Mouse (Mus musculus) kidney, embryonic 16.5 days (tissue): ENCODE data around the gene Tsfm. TPM values are rescaled to one million over a fixed set of nuclear protein-coding genes. Genes with fewer than 3 reads are reported as not detected.

Experiments
- ATAC-seq: fragments of 200-750 bp; cut with Nextera tagmentation; 2 replicates; pipeline ENCODE4 v1.8.0; 2017; ENCODE audit warnings: moderate TSS enrichment; ENCODE audit not compliant: low FRiP score, low TSS enrichment
- H3K27ac ChIP-seq: fragments of 300-500 bp; sonication (generic); 2 replicates; pipeline ENCODE4 v1.5.1; 2014; ENCODE audit warnings: low read length
- H3K27me3 ChIP-seq: fragments of 300-500 bp; sonication (generic); 2 replicates; pipeline ENCODE4 v1.6.1; 2014; ENCODE audit warnings: low read length, control low read depth, mixed read lengths; ENCODE audit not compliant: insufficient read depth
- H3K36me3 ChIP-seq: fragments of 300-500 bp; sonication (generic); 2 replicates; pipeline ENCODE4 v1.6.1; 2014; ENCODE audit warnings: low read length, control low read depth, mixed read lengths; ENCODE audit not compliant: insufficient read depth
- H3K4me1 ChIP-seq: fragments of 300-500 bp; sonication (generic); 2 replicates; pipeline ENCODE4 v1.6.1; 2014; ENCODE audit warnings: low read length, control low read depth, mixed read lengths; ENCODE audit not compliant: insufficient read depth
- H3K4me2 ChIP-seq: fragments of 300-500 bp; sonication (generic); replicated peaks from 2 replicates; pipeline ENCODE4 v1.6.1; 2014; ENCODE audit warnings: low read depth, low read length
- H3K4me3 ChIP-seq: fragments of 300-500 bp; sonication (generic); 2 replicates; pipeline ENCODE4 v1.5.1; 2014; ENCODE audit warnings: mild to moderate bottlenecking, low read length
- H3K9ac ChIP-seq: fragments of 300-500 bp; sonication (generic); replicated peaks from 2 replicates; pipeline ENCODE4 v1.6.1; 2014; ENCODE audit warnings: low read length
- H3K9me3 ChIP-seq: fragments of 300-500 bp; sonication (generic); 2 replicates; pipeline ENCODE4 v1.6.1; 2016; ENCODE audit warnings: low read length, control low read depth
- WGBS: fragments of 180-500 bp; shearing (Covaris S2); extraction: QIAGEN DNeasy Blood & Tissue Kit; methylation state at CpG from one replicate; pipeline ENCODE4 v1.1.7; 2014; 5-methylcytosine and 5-hydroxymethylcytosine counted together
- polyA plus RNA-seq: library from polyadenylated mRNA; unstranded; fragments of >200 nt; fragmentation: Nextera tagmentation; extraction: Ambion mirVana; gene quantifications from 2 replicates; pipeline ENCODE4 v1.2.1, GENCODE M21; 2015

The Tsfm gene
- polyA plus RNA-seq, 1 experiment from 2014 or later = 102 TPM

- H3K36me3 ChIP-seq = peaks cover 12% of the 10 kb centered on the region
- H3K9me3 ChIP-seq = no peaks in the 10 kb centered on the region
- H3K4me3 ChIP-seq = no peak overlapping the region
- H3K4me2 ChIP-seq = no peak overlapping the region
- peaks cover 11% of the 10 kb centered on the region for H3K4me1 ChIP-seq
- WGBS = 52% methylated on average over 6 of the region's 6 CpGs
- H3K27me3 ChIP-seq = peaks cover 11% of the 10 kb centered on the region
- H3K9ac ChIP-seq = no peak overlapping the region
- ATAC-seq = peak; percentile 66
- peak overlapping the region; percentile 56 for H3K27ac ChIP-seq
These were observed 12.5 kb upstream of the Tsfm start for GRCm38 (mm10) chr10:127043187-127043586.

DNA sequence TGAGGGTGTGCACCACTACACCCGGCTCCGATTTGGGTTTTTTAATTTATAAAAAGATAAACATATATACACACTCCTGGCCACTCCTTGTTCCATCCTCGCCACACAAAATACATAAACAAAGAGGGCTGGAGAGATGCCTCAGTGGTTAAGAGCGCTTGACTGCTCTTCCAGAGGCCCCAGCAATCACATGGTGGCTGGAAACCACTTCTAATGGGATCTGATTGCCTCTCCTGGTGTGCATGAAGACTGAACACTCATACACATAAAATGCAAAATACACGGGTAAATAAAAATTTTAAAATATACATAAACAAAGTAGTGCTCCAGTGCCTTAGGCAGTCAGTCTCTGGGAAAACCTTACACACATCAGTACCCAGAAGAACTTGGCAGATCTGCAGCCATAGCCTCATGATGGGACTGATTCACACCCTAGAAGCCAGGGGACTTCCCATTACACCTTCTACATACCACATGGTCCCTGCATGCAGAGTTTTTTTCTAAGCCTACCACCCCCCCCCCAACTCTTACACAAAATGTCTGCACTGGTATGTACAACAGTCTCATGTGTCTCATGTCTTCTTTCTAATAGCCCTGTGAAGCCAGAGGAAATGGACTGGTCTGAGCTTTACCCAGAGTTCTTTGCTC lies 12.0 kb upstream of the Tsfm start:
- Histone ChIP-seq H3K4me2 (peak overlapping the region; percentile 99), H3K36me3 (peaks cover 12% of the 10 kb centered on the region), H3K27me3 (peaks cover 5% of the 10 kb centered on the region), H3K9me3 (no peaks in the 10 kb centered on the region), H3K4me1 (peaks cover 11% of the 10 kb centered on the region), H3K27ac (peak overlapping the region; percentile 56), H3K4me3 (peak overlapping the region; percentile 79), H3K9ac (peak overlapping the region; percentile 73)
- 18% methylated on average over 5 of the region's 5 CpGs for WGBS
- ATAC-seq = no peak

DNA sequence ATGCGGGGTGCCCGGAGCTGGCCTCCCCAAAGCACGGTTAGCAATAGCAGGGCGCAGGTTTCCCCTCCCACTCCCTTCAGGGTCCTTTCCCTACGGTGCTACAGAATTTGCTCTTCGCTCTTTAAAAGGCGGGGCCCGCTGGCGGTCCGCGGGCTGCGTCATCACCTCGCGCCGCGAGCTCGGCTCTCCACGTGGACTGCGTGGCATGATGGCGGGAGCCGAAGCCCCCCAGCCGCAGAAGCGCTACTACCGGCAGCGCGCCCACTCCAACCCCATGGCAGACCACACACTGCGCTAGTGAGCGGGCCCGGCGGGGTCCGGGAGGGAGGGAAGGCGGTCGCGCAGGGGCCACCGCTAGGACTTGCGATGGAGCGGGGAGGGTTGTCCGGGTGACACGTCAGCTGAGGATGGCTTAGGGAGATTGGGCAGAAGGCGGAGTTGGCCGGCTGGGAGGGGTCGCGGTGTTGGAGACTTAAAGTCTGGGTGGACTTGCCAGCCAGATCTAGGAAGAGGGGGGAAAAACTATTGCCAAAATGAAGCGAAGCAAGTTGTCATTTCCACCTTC lies 11.2 kb upstream of the Tsfm start:
- 0% methylated on average over 44 of the region's 44 CpGs for WGBS
- peak overlapping the region; percentile 99 for H3K4me2 ChIP-seq
- H3K4me1 ChIP-seq = peaks cover 11% of the 10 kb centered on the region
- H3K36me3 ChIP-seq = peaks cover 12% of the 10 kb centered on the region
- H3K9me3 ChIP-seq = no peaks in the 10 kb centered on the region
- ATAC-seq = peak; percentile 83
- peak overlapping the region; percentile 59 for H3K27ac ChIP-seq
- H3K27me3 ChIP-seq = no peaks in the 10 kb centered on the region; the same call in 1 of the 2 replicates
- H3K9ac ChIP-seq = peak overlapping the region; percentile 73
- H3K4me3 ChIP-seq = peak overlapping the region; percentile 79

- H3K36me3 ChIP-seq = peaks cover 8% of the 10 kb centered on the region
- peak within 1 kb of the TSS; percentile 59 for H3K27ac ChIP-seq
- no peaks in the 10 kb centered on the region for H3K9me3 ChIP-seq
- no peaks in the 10 kb centered on the region; the same call in 1 of the 2 replicates for H3K27me3 ChIP-seq
- H3K9ac ChIP-seq = peak within 1 kb of the TSS; percentile 73
- peaks cover 11% of the 10 kb centered on the region for H3K4me1 ChIP-seq
- peak; percentile 50 for ATAC-seq
- peak within 1 kb of the TSS; percentile 79 for H3K4me3 ChIP-seq
- under 1% methylated on average over 28 of the region's 28 CpGs for WGBS
- peak within 1 kb of the TSS; percentile 99 for H3K4me2 ChIP-seq
These were observed 10.7 kb upstream of the Tsfm start, which contains the start of the genes Mettl1 and Eef1akmt3 for GRCm38 (mm10) chr10:127041274-127041766. Gene Mettl1, plus strand, starts transcription at chr10:127041414. Gene Eef1akmt3, minus strand, starts transcription at chr10:127041513.

GRCm38 (mm10) chr10:127040569-127041214 lies 10.1 kb upstream of the Tsfm start:
- peak overlapping the region; percentile 79 for H3K4me3 ChIP-seq
- H3K9ac ChIP-seq = peak overlapping the region; percentile 73
- no peak overlapping the region for H3K27ac ChIP-seq
- no peak; the same call in 1 of the 2 replicates for ATAC-seq
- H3K36me3 ChIP-seq = peaks cover 7% of the 10 kb centered on the region
- H3K4me2 ChIP-seq = peak overlapping the region; percentile 99
- no peaks in the 10 kb centered on the region for H3K9me3 ChIP-seq
- no peaks in the 10 kb centered on the region; the same call in 1 of the 2 replicates for H3K27me3 ChIP-seq
- 3% methylated on average over 20 of the region's 20 CpGs for WGBS
- H3K4me1 ChIP-seq = peaks cover 11% of the 10 kb centered on the region

DNA sequence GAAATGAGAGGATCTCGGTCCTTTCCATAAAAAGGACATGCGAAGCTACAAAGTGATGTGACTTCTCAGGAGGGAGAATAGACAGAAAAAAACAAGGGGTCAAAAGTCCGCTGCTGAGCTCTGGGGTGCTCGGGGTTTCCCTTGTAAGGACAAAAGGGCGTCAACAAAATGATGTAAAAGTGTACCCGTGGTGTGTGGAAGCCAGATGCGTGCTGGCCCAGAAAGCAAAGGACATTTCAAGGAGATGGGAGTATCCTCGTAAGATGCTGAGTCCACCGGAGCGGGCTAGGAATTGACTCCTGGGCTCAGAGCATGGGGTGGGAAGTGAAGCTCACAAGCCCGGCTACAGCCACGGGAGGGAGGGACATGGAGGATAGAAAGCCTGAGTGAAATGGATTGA lies 7.0 kb upstream of the Tsfm start:
- Histone ChIP-seq H3K9ac (no peak overlapping the region), H3K4me1 (peaks cover 5% of the 10 kb centered on the region), H3K9me3 (no peaks in the 10 kb centered on the region), H3K4me2 (no peak overlapping the region), H3K36me3 (no peaks in the 10 kb centered on the region), H3K4me3 (no peak overlapping the region), H3K27me3 (no peaks in the 10 kb centered on the region; the same call in 1 of the 2 replicates), H3K27ac (no peak overlapping the region)
- 77% methylated on average over 12 of the region's 12 CpGs for WGBS
- no peak for ATAC-seq

- WGBS = 79% methylated on average over 12 of the region's 12 CpGs
These were observed 5.6 kb upstream of the Tsfm start for GRCm38 (mm10) chr10:127036273-127036672.

DNA sequence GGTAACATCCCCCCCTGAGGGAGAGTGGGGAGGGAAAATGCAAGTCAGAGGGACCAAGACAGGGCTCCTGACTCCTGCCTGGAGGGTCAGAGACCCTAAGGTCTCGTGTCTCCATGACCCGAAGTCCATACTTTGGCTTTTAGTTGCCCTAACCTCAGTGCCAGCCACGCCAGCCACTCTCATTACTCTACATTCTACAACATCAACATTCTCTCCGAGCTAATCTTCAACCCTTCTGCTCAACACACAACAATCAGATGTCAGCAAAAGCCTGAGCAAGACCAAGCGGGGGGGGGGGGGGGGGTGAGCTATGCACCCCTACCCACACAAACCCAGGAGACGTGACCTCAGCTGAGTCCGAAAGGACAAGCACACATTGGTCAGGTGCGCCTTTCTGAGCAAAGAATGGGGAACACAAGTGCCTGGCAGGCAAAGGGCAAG lies 2.7 kb upstream of the Tsfm start:
- no peak overlapping the region for H3K4me2 ChIP-seq
- H3K9ac ChIP-seq = no peak overlapping the region
- H3K4me1 ChIP-seq = peaks cover 6% of the 10 kb centered on the region; the same call in 1 of the 2 replicates
- ATAC-seq = peak; percentile 39
- H3K27me3 ChIP-seq = no peaks in the 10 kb centered on the region
- 84% methylated on average over 8 of the region's 8 CpGs for WGBS
- peak overlapping the region; percentile 29; the same call in 1 of the 2 replicates for H3K27ac ChIP-seq
- no peaks in the 10 kb centered on the region for H3K9me3 ChIP-seq
- peaks cover 4% of the 10 kb centered on the region for H3K36me3 ChIP-seq
- no peak overlapping the region for H3K4me3 ChIP-seq

More at GRCm38 (mm10) chr10:127036273-127036672, 5.6 kb upstream of the Tsfm start:
- H3K4me3 ChIP-seq = no peak overlapping the region
- H3K27ac ChIP-seq = no peak overlapping the region
- no peaks in the 10 kb centered on the region; the same call in 1 of the 2 replicates for H3K27me3 ChIP-seq
- H3K4me2 ChIP-seq = no peak overlapping the region
- H3K4me1 ChIP-seq = no peaks in the 10 kb centered on the region
- no peak overlapping the region for H3K9ac ChIP-seq
- no peak for ATAC-seq
- H3K36me3 ChIP-seq = no peaks in the 10 kb centered on the region
- no peaks in the 10 kb centered on the region for H3K9me3 ChIP-seq

- H3K4me2 ChIP-seq = no peak overlapping the region
- H3K9ac ChIP-seq = no peak overlapping the region
- no peak overlapping the region for H3K4me3 ChIP-seq
- H3K27me3 ChIP-seq = no peaks in the 10 kb centered on the region
- peaks cover 17% of the 10 kb centered on the region for H3K36me3 ChIP-seq
- 65% methylated on average over 16 of the region's 16 CpGs for WGBS
- H3K9me3 ChIP-seq = no peaks in the 10 kb centered on the region
- H3K4me1 ChIP-seq = no peaks in the 10 kb centered on the region
- ATAC-seq = no peak
- no peak overlapping the region for H3K27ac ChIP-seq
These were observed 12.2 kb downstream of the Tsfm start for GRCm38 (mm10) chr10:127018422-127018821.
